Mouse (Mus musculus): ENCODE measurements around the gene Myoz2. TPM values are rescaled to one million over a fixed set of nuclear protein-coding genes. Genes with fewer than 3 reads are reported as not detected.

Gene Myoz2
- total RNA-seq (2021): not detected
- long read RNA-seq: 0 reads

DNA sequence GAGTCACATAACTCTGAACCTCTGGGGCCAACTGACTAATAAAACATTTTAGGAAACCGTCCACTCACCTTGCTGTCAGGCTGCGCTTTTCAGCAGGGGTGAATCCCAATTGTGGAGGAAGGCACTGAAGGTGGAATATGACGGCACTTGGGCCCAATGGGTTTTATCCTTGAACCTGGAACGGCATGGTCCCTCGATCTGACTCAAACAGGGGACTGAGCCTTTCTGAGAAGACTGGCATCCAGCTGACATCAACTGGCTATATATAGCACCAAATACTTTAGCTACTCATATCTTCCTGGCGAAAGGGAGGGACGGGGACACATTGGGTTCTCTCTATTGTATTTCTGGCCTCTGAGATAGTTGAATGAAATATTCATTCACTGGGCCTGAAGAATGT lies at the start of gene Myoz2:
TSS of gene Myoz2 (minus strand) at position 264 of the 400 bp plus-strand sequence.
- no peak for DNase-seq (ENCODE audit: low spot score in 2 of 2)

DNA sequence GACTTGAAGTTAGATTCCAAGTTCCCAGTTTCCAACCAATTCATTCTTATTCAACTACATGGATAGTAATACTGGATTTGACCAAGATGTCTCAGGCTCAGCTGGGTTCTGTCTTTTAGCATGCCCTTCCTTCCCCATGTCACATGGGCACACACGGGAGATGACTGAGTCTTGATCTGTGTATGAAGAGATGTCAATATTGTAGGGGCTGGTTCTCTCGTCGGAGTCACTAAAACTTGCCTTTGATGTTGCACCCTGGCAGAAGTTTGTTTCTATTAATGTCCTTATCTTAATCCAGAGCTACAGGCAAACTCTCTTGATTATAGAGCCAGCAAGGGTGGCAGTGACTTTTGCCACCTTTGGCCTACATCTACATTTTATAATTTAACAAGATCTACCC lies 46.9 kb upstream of the Myoz2 start:
- no peak for DNase-seq (ENCODE audit: low spot score in 2 of 2)

DNA sequence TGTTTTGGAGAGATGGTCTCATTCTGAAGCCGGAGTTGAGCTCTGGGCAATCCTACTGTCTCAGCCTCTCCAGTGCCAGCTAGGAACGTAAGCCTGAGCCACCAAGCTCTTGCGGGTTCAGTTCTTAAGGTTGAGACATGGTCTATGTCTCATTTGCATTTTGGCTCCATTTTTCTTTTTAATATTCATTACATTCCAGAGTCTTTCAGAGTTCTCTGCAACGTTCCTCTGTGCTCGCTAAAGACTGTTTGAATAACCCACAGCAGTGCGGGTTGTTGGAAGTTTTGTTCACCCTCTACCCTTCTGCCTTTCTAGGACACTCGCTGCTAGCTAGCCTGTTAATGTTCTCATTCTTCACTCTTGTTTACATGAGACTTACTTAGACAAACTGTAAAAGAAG lies 46.1 kb upstream of the Myoz2 start:
- no peak for DNase-seq (ENCODE audit: low spot score in 2 of 2)

DNA sequence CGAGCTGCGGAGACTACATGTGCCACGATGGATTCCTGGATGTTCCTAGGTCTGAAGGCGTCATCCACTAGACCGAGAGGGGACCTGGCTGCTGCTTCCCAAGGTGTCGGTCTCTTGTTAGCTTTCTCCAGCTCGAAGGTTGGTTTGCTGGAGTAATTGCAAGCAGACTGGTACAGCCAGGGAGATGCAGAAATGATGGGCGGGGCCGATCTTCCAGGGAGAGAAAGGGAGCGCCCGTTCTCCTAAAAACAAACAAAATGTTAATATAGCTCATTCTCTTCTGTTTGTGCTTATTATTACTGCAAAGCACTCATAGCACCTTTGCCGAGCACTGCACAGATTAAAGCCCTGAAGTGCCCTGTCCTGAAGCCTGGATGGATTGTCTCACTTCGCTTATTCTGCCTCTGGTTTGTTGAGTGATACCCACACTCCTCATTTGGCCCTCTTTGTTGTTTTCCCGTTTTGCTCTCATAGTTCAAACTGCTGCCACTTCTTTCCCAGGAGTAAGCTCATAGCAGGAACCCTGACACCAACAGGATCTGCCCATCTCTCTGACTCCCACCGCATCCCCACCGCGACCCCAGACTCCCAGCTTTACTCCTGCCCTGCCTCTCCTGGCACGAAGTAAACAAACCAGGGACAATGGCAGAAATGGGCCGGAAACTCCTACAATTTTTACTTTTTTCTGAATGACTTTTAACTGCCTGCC lies 45.4 kb upstream of the Myoz2 start:
- DNase-seq (ENCODE audit: low spot score in 2 of 2): no peak

DNA sequence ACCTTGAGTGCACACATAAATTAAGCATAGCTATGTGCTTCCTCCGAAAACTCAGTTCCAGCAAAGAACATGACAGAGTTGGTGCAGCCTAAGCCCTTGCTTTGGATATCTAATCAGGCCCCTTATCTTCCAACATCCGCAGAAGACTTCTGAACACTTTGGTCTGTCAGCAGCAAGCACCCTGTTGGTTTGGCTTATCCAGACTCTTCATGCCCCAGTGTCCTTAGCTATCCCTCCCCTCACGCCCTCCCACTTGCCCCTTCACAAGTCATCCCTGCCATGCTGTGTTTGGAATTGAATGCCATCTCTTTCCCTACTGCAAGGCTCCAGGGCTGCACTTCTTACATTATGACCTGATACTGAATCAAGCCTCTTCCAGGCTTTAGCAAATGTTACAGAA lies 40.9 kb upstream of the Myoz2 start:
- no peak for DNase-seq (ENCODE audit: low spot score in 2 of 2)

DNA sequence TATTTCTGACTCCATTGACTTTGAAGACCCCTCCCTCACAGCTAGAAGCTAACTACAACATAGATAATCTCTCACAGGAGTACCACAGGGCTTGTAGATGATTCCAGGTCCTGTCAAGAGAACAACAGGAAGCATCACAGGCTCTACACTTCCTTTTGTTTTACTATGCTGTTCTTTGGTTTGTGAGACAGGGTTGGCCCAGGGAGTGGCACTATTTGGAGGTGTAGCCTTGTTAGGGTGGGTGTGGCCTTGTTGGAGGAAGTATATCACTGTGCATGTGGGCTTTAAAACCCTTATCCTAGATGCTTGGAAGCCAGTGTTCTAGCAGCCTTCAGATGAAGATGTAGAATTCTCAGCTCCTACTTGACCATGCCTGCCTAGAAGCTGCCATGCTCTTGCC lies 40.2 kb upstream of the Myoz2 start:
- DNase-seq (ENCODE audit: low spot score in 2 of 2): no peak

DNA sequence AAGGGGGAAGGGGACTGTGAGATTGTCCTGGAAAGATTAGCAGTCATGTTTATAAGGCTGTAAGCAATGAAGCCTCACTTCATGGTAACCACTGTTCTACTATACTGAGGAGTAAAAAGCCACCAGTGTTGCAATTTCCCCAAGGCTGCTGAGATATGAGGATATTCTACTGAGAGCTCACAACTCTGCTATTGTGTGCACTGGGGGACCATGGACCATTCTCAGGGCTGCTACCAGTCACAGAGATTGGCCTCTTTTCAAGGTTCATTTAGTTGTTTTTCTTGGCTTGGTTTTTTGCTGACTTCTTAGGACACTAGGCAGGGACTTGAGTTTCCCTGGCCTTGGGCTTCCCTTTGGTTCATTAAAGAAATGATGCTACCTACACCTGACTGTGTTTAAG lies 38.5 kb upstream of the Myoz2 start:
- no peak for DNase-seq (ENCODE audit: low spot score in 2 of 2)

DNA sequence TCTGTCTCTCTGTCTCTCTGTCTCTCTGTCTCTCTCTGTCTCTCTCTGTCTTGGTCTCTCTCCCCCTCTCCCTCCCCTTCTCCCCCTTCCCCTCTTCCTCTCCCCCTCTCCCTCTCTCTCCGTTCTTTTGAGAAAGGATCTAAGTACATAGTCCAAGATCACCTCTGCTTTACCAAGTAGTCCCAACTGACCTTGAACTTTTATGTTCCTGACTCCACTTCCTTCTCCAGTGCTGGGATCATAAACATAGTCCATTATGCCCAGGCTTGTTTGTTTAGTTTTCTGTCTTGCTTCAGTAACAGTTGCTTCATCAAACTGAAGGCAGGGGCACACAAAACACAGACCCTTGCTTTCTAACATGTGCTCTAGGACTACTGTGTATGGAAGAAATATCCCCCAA lies 37.7 kb upstream of the Myoz2 start:
- no peak for DNase-seq (ENCODE audit: low spot score in 2 of 2)

DNA sequence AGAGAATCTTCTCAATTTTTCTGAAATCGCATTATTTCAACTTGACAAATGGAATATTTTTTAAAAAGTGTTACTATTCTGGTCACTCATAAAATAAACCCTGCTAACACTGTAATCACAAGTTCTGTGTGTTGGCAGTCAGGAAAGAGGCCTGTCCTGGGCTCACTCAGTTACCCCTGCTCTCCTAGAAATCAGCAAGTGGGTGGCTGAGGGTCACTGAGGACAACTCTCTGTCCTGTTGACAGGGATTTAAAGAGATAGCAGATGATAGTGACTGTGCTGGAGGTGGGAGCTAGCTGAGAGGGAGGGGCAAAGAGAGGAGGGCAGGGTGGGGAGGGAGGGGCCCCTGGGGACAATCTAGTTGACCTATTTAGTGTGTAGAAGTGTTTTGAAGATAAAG lies 36.2 kb upstream of the Myoz2 start:
- no peak for DNase-seq (ENCODE audit: low spot score in 2 of 2)

DNA sequence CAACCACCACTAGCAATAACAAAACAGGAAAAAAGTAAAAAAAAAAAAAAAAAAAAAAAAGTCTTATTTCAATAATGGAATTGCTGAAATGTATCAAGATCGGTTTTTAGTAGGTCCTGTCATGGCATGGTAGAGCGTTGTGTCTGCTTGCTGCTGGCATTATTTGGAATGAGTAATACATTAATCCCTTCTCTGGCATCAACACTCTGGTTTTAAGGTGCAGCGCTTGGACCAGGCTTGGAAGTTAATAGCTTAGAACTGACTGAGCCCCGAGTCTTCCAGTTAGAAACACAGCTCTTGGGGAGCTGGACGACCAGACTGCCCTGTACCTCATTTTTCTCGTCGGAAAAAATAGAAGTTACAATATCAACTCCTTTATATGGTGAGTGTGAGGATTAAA lies 32.0 kb upstream of the Myoz2 start:
- no peak for DNase-seq (ENCODE audit: low spot score in 2 of 2)

DNA sequence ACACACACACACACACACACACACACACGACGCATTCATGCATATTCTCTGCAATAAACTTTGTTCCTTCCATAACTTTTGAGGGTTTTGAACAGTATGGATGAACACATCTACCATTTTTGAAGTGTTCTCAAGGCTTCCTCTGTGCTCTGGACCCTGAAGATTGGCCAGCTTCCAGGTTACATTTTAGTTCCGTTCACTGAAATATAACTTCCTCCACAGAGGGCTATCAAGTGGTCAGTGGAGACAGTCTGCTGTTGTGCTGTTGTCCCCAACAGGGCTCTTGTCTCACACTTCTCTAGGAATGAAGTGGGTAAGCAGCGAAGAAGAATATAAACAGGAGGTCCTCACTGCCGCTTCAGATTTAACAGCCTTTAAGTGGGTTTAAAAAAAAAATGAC lies 30.7 kb upstream of the Myoz2 start:
- no peak for DNase-seq (ENCODE audit: low spot score in 2 of 2)

DNA sequence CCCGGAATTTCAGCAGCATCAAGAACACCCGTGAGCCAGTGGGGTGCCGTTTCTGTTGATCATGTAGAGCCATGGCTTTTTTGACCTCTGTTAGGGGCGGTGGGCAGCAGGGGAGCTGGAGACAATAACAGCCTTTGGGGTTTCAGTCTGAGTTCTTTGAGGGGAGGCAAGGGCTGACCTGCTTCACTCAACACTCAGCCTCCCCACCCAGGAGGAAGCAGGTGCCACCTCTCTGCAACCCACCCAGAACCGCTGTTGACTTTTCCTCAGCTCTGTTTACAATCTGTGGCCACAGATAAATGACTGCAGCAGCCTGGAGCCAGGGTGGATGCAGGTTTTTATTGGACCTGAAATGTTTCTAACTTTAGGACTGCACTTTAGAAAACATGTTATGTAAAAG lies 29.4 kb upstream of the Myoz2 start:
- no peak for DNase-seq (ENCODE audit: low spot score in 2 of 2)

DNA sequence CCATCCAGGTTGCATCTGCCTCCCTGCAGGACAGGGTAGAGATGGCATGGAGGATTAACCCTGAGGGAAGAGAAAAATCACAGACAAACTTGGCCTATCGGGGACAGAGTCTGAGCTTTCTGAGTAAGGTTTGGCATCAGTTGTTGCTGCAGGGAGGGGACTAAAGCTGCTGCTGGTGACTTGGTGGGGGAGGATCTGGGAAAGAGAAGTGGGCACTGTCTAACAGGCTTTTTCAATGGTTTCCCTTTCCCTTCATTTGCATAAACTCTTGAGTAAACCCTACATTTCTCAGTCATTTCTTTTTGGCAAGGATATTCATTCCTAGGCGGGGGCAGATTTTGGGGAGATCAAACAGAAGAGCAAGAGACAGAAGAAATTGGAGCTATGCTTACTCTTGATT lies 27.1 kb upstream of the Myoz2 start:
- no peak for DNase-seq (ENCODE audit: low spot score in 2 of 2)

DNA sequence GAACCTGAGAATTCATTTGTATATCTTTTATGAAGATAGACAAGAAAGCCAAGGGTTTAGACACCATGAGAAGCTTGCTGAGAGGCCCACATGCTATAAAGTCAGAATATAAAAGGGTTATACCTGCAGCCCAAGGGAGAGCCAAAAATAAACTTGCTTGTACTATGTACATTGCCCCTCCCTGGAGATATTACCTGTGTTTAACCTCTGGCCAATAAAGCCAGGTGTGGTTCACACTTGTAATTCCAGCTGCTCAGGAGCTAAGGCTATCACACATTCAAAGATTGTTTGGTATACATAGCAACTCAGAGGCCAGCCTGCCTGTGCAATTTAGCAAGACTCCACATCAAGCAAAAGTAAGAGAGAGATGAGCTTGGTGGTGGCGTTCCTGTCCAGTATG lies 24.0 kb upstream of the Myoz2 start:
- no peak for DNase-seq (ENCODE audit: low spot score in 2 of 2)

DNA sequence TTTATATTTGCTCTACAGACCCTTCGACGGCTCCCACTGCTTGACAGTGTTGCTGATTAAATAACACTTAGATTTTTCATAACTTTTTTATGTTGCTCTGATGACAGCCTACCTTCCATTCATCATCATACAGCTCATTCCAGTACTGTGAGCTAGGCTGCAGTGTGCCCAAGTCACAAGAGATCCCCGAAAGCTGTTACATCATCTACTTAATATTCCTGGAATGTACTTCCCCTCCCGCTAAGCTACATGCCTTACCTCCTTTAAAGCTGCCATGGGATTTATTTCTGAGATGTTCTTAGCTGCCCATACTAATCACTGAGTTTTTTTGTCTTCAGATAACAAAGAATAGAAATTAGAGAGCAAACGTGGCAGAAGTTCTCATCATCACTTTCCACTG lies 19.4 kb upstream of the Myoz2 start:
- DNase-seq (ENCODE audit: low spot score in 2 of 2): no peak

DNA sequence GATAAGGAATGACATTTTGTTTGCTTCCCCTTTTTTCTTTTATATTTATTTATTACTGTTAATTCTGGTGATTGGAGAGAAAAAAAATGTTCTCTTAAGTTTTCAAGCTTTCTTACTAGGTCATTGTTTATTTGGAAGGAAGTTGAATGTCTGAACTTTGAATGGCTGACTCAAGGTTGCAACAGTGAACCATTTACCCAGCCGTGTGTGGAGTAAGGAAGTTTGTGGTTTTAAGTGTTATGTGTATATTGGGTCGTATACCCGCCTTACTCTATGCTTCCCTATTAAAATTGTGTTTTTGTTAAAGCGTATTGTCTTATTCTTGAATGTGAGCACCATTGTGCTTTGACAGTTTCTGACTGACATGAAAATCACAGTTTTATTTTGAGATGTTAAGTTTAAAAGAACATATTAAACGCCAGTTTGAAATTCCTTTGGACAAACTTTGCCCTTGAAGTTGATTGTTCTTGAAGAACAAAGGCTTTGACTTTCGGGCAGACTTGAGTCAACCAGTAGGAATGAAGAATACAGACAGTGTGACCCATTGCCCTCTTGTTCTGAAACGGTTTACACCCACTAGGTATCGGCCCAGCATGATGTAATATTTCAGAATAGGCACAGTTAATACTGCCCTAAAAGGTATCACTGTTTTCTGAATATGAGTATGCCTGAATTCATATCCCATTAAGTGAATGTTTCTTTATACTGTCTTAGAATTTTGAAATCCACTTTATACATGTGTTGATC lies 18.6 kb upstream of the Myoz2 start:
- DNase-seq (ENCODE audit: low spot score in 2 of 2): no peak

DNA sequence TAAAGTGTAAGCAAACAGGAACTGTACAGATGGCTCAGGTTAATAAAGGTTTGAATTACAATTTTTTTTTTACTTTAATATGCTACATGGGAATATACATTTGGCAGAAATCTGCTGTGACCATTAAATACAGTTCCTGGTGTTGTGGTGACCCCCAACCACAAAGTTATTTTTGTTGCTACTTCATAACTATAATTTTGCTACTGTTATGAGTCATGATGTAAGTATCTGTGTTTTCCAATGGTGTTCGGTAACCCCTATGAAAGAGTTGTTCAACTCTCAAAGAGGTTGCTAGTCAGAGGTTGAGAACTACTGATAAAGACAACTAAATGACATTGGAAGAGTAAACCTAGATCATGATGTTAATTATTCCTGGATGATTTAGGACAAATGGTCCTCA lies 7.5 kb upstream of the Myoz2 start:
- no peak for DNase-seq (ENCODE audit: low spot score in 2 of 2)

DNA sequence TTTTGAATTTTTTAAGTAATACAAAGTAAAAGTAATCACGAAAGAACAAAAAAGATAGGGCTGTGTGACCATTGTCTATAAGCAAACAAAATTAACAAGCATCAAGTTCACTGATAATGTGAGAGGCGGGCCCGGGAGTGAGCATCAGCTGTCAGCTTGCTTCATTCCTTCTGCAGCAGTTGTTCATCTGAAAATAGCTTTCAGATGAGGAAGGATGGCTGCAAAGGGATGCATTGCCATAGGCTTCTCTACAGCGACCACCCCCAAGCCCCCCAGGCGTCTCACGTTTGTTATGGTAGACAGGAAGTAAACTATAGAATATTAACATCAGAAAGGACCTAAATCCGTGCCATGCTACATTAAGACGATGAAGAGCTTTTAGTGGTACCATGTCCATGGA lies 1.0 kb downstream of the Myoz2 start:
- no peak for DNase-seq (ENCODE audit: low spot score in 2 of 2)

DNA sequence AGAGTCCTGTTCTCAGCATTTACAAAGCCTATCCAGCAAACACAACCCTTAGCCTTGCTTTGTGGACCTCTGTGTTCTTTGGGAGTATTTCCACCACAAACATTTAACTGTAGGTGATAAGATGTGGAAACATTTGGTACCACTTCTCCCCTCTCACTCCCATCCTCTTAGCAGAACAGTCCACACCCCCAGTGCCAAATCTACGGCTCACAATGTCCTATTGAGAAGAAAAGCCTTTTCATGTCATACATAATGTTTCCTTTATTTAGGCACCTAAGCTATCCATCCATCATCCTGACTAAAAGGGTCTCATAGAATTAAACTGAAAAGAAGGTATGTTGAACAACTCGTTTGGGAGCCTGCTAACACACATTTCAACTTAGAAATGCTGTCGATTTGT lies 9.2 kb downstream of the Myoz2 start:
- DNase-seq (ENCODE audit: low spot score in 2 of 2): no peak

DNA sequence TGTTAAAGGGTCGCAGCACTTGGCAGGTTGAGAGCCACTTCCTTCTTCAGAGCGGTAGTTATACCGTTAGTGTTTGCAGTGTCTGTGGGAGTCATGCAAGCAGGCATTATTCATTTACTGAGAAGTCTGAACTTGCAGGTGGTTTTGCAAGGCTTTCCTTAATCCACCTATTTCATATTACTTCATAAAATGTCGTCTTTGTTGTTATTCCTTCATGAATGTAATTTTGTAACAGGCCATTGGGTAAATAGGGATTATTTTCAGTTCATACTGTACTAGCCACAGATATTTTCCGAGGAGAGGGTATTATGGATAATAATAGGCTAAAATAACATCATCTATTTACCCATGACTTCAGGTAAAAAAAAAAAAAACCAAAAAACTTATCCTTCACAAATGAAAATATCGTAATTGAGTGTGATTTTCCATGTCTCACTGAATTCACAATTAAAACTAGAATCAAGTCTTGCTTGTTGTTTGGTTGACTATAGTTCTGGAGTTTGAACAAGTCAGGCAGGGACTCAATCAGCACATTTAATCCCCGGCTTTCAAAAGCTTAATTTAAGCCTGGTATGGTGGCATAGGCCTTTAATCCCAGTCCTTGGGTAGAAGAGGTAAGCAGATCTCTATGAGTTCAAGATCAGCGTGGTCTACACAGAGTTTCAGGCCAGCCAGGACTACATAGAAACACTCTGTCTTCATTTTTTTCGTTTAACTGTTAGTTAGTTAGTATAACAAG lies 10.2 kb downstream of the Myoz2 start:
- no peak for DNase-seq (ENCODE audit: low spot score in 2 of 2)

DNA sequence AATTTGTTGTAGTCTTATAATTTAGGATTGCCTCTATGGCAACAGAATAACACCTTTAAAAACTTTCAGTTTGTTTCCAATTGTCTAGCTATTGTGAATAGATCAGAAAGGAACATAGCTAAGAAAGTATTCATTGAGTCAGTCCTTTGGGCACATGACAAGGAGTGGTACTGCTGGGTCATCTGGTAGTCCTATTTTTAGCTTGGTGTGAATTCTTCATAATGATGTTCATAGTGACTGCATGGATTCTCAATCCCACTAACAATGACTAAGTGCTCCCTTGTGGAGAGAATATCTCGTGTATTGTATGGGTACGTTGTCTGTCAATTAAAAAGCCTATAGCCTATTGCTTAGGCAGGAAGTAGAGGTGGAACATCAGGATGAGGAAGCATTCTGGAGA lies 16.0 kb downstream of the Myoz2 start:
- no peak for DNase-seq (ENCODE audit: low spot score in 2 of 2)

DNA sequence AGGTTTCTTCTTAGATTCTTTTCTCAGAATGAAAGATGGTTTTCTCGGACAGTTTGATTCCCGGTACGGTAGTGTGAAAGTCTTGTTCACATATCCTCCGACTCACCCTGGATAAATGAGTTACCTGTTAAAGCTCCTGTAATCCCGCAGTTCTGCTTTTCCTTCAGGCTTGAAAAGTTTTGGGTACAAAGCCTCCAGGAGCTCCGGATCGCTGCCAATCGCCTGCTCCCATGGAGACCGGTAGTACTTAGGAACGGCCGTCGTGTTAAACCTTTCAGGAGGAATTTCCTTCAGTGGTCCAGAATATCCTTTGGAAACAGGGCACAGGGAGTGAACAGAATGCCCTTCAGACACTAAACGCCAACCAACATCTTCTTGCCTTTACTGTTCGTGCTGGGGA lies 21.3 kb downstream of the Myoz2 start:
- no peak for DNase-seq (ENCODE audit: low spot score in 2 of 2)
